In the genomic region with DNA sequence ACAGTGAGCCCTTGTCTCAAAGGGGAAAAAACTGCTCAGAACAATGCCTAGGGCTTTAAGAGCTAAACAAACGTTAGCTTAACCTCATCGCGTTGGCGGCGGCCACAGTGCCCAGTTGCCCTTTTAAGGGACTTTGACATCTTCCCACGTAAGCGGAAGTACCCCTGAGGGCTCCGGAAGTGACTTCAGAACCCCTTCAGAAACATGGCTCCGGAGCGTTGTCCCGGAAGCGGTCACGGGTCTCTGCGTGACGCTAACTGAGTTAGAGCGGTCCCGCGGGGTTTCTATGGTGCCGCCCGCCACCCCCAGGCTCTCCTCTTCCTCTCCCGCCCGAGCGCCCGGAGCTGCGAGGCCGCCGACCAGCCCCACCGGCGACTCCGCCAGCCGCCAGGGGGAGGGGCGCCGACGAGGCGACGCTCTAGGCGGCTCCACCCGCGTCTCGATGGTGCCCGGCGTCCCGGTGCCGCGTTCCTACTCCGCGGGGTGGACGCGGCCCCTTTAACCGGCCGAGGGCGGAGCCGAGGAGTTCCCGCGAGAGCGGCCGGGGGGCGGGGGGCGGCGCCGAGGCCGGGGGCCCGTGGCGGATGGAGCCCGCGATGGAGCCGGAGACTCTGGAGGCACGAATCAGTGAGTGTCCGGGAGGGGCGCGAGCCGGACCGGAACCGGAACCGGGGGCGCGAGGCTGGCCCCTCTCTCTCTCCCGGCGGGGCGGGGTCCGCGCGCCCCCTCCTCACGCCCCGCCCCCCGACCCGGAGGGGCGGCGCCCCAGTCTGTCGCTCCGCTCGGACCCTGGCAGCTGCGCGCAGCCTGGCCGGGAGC, we compare ENCODE assay signal across 7 mouse cellular contexts. TPM values are rescaled to one million over a fixed set of nuclear protein-coding genes. Genes with fewer than 3 reads are reported as not detected.
A peak's percentile ranks its signal among the peaks of the same experiment; 100 is the strongest.
DNase-seq lines count a peak whose midpoint lies in the region; ATAC-seq lines count a peak whose summit lies in the region.

A gene (plus strand): TSS at position 200 of the 819 bp plus-strand sequence.

- H3K36me3 ChIP-seq in embryonic facial prominence, embryonic 11.5 days (replicated peaks; ENCODE audit: control insufficient read depth, insufficient read depth, low read depth, low read length): no peaks in the 10 kb centered on the region; the same call in 1 of the 2 replicates
- H3K36me3 ChIP-seq in limb, embryonic 10.5 days: peaks cover 29% of the 10 kb centered on the region
- H3K36me3 ChIP-seq in midbrain, embryonic 13.5 days: peaks cover 21% of the 10 kb centered on the region

- ATAC-seq in embryonic facial prominence, embryonic 11.5 days (replicated peaks; ENCODE audit: insufficient number of reproducible peaks, low FRiP score, low TSS enrichment, low read depth): peak; percentile 86
- ATAC-seq in granulocyte monocyte progenitor cell, adult 5-6 weeks (replicated peaks; ENCODE audit: poor library complexity, severe bottlenecking): peak; percentile 55
- peak; percentile 91 for ATAC-seq in midbrain, embryonic 13.5 days

- peak within 1 kb of the TSS; percentile 72 for H3K4me3 ChIP-seq in embryonic facial prominence, embryonic 11.5 days (ENCODE audit: low read depth, low read length)
- peak within 1 kb of the TSS; percentile 83 for H3K4me3 ChIP-seq in limb, embryonic 10.5 days
- peak within 1 kb of the TSS; percentile 78 for H3K4me3 ChIP-seq in midbrain, embryonic 13.5 days (replicated peaks)

- H3K9me3 ChIP-seq in embryonic facial prominence, embryonic 11.5 days (replicated peaks; ENCODE audit: control insufficient read depth, low read length): no peaks in the 10 kb centered on the region
- no peaks in the 10 kb centered on the region for H3K9me3 ChIP-seq in limb, embryonic 10.5 days (replicated peaks)
- H3K9me3 ChIP-seq in midbrain, embryonic 13.5 days: no peaks in the 10 kb centered on the region

- peak; percentile 95 for DNase-seq in adrenal gland, postnatal 14 days
- peak; percentile 99 for DNase-seq in embryonic facial prominence, embryonic 11.5 days (ENCODE audit: low spot score)
- DNase-seq in kidney, adult 11 months: peak; percentile 97
- DNase-seq in limb, embryonic 10.5 days (ENCODE audit: low spot score): peak; percentile 98
- peak; percentile 83 for DNase-seq in spleen, adult 12 weeks (ENCODE audit: low spot score)

- under 1% methylated on average over 64 of the region's 95 CpGs for WGBS in embryonic facial prominence, embryonic 11.5 days
- 1% methylated on average over 79 of the region's 95 CpGs for WGBS in limb, embryonic 10.5 days
- 1% methylated on average over 71 of the region's 95 CpGs for WGBS in midbrain, embryonic 13.5 days

- no peaks in the 10 kb centered on the region for H3K27me3 ChIP-seq in embryonic facial prominence, embryonic 11.5 days (ENCODE audit: control insufficient read depth, insufficient read depth, low read length)
- H3K27me3 ChIP-seq in limb, embryonic 10.5 days (ENCODE audit: low read depth, poor library complexity, severe bottlenecking): no peaks in the 10 kb centered on the region
- H3K27me3 ChIP-seq in midbrain, embryonic 13.5 days: no peaks in the 10 kb centered on the region

- H3K9ac ChIP-seq in embryonic facial prominence, embryonic 11.5 days (replicated peaks; ENCODE audit: low read length): peak within 1 kb of the TSS; percentile 87
- H3K9ac ChIP-seq in midbrain, embryonic 13.5 days (replicated peaks): peak within 1 kb of the TSS; percentile 87

- peaks cover 4% of the 10 kb centered on the region for H3K4me1 ChIP-seq in embryonic facial prominence, embryonic 11.5 days (ENCODE audit: control insufficient read depth, insufficient read depth, low read length)
- H3K4me1 ChIP-seq in limb, embryonic 10.5 days: peaks cover 34% of the 10 kb centered on the region
- H3K4me1 ChIP-seq in midbrain, embryonic 13.5 days (replicated peaks): peaks cover 39% of the 10 kb centered on the region

- peak within 1 kb of the TSS; percentile 87 for H3K4me2 ChIP-seq in embryonic facial prominence, embryonic 11.5 days (ENCODE audit: low read depth, low read length)
- H3K4me2 ChIP-seq in midbrain, embryonic 13.5 days (replicated peaks): peak within 1 kb of the TSS; percentile 83

- H3K27ac ChIP-seq in embryonic facial prominence, embryonic 11.5 days (replicated peaks; ENCODE audit: low read depth, low read length): peak within 1 kb of the TSS; percentile 98
- H3K27ac ChIP-seq in limb, embryonic 10.5 days: peak within 1 kb of the TSS; percentile 97
- H3K27ac ChIP-seq in midbrain, embryonic 13.5 days: peak within 1 kb of the TSS; percentile 99

RNA-seq across cellular contexts. Expression of the gene that starts here (rescaled TPM):
- total RNA-seq in adrenal gland, postnatal 14 days (2021): 51.7 and 52.0 TPM in 2 replicates
- polyA plus RNA-seq in embryonic facial prominence, embryonic 11.5 days (2014; fragmentation: Nextera tagmentation; extraction: Ambion mirVana): 21.1 and 22.6 TPM in 2 replicates
- total RNA-seq in granulocyte monocyte progenitor cell, adult 5-6 weeks (2014; fragmentation: Nextera tagmentation): 46.3 and 48.6 TPM in 2 replicates
- 13.9 and 17.6 TPM in 2 replicates for total RNA-seq in granulocyte monocyte progenitor cell, adult 5-6 weeks (2017)
- polyA plus RNA-seq in limb, embryonic 10.5 days (2016; fragmentation: Nextera tagmentation; extraction: Ambion mirVana): 49.9 and 56.5 TPM in 2 replicates
- polyA plus RNA-seq in midbrain, embryonic 13.5 days (2015; fragmentation: Nextera tagmentation; extraction: Ambion mirVana): 47.8 and 49.2 TPM in 2 replicates

Comparison
In these comparisons a context has a peak if more than half of its experiments do, and no peak if none do; other contexts are left out.
1. Peak in every context shown above with its lines: DNase-seq, ATAC-seq, H3K4me3 ChIP-seq and H3K27ac ChIP-seq.